Mouse (Mus musculus): Measurements from ENCODE around the gene Bax. TPM values are rescaled to one million over a fixed set of nuclear protein-coding genes. Genes with fewer than 3 reads are reported as not detected.

Gene Bax
- total RNA-seq, 2 experiments from 2014 or later = 24.6 to 37.4 TPM

DNA sequence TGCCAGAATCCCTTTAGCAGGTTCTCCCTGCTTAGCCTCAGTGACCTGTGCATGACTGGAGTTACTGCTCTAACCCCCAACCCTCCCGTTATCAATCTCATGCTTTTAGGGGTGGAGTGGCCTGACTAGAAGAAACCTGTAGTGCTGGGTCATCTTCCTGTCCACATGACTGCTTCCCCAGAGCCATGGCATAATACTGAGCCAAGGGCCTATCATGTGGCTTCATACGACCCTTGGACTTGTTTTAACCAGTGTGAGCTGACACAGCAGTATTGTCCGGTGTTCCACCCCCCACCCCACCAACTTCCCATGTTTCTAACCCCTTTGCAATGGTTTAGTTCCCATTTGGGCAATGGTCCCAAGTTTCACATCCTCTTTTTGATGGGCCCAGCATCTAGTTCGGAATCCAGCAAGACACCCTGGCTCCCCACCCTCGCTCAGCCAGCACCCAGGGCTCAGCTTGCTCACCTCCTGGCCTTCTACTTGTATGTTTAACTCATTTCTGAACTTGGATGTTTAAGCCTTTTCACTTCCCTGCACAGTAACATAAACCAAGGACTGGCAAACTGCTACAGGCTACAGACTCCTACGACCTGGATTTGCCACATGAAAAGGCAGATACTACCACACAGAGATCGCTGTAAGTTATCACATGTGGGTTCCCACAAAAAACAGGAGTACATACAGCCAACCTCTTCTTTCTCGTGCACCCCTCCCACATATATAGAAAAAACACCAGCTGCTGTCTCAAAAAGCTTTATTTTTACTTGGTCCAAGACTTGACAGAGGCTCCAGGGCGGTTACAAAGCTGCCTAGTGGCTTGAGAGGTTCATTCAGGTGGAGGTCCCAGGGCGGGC is 9.3 kb downstream of the Bax start:
- peak; percentile 50 for ATAC-seq (ENCODE audit: poor library complexity, severe bottlenecking)

DNA sequence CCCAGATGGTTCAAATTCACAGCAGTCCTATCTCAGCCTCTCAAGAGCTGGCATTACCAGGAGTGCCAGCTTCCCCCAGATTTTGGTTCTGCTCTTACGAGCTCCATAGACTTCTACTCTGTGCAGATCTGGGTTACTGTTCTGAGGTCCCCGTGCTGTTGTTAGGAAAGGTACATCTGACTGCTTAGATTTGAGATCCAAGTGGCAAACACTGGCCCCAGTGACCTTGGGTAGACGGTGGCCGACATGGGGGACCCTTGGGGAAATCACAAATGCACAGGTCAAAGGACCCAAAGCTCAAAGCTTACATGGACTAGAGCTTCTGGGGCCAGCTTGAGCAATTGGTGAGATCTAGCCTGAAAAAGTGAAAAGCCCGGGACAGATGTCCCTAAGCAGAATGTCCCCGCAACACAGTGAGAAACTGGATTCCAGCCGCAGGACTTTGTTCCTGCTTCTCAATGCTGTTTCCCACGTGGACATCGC is 9.9 kb downstream of the Bax start:
- ATAC-seq (ENCODE audit: poor library complexity, severe bottlenecking) = no peak

DNA sequence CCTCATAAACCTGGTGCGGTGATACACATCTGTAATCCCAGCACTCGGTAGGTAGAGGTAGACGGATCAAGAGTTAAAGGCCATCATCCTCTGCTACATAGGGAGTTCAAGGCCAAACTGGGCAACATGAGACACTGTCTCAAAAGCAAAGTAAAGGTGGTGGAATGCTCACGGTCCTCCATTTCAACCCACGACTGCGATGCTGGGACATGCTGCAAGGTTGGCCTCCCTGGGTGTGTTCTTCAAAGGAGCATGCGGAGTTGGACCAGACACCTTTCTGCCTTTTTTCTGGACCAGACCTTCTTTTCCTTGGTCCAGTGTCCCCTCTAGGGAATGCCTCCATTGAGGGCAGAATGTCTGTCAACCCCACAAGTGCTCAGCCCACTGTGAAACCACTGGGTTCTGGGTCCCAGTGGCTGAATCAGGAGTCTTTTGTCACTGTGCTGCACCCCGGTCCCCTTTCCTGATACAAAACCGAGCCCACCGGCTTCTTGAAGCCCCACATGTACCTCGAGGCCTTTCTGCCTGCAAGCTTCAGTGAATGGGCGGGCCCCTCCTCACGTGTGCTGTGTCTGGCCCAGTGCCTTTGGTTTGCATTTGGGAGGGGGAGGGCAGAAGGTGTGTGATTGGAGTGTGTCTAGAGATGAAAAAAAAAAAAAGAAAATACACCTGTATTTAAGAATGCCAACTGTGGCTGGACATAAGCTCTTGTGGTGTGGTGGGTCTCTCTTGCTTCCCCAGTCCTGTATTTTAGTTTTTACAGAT is 10.6 kb downstream of the Bax start:
- ATAC-seq (ENCODE audit: poor library complexity, severe bottlenecking) = no peak

DNA sequence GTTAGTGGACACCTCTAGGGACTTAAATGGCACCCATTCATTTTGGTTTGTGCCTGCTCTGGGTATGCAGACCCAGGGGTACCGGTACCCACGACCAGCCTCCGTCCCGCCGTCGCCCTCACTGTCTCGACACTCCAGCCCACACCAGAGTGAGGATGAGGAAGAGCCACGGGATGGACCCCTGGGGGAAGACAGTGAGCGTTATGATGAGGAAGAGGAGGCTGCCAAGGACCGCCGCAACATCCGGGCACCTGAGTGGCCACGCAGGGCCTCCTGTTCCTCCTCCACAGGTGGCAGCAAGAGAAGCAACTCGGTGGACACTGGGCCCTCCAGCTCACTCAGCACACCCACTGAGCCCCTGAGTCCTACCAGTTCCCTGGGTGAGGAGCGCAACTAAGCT is 11.7 kb downstream of the Bax start:
- ATAC-seq (ENCODE audit: poor library complexity, severe bottlenecking) = no peak

DNA sequence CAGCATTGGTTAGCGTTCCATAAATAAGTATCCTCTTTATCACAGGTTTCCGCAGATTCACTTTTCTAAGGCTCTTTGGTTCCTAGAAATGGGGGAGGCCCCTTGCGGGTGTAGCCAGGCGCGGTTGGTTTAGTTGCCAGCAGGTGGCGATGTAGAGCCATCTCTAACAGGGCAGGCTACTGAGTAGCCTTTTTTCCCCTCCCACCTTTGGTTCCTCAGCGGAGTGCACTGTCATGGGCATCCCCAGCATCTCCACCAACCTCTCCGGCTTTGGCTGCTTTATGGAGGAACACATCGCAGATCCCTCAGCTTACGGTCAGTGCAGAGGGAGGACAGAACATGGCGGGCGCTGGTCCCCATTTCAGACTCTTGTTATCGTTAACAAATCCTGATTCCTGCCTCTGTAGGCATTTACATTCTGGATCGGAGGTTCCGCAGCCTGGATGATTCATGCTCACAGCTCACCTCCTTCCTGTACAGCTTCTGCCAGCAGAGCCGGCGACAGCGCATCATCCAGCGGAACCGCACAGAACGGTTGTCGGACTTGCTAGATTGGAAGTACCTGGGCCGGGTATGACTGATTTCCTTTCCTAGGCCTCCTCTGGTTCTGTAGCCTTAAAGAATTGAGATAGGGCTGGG is 15.2 kb downstream of the Bax start:
- peak; percentile 98 for ATAC-seq (ENCODE audit: poor library complexity, severe bottlenecking)

DNA sequence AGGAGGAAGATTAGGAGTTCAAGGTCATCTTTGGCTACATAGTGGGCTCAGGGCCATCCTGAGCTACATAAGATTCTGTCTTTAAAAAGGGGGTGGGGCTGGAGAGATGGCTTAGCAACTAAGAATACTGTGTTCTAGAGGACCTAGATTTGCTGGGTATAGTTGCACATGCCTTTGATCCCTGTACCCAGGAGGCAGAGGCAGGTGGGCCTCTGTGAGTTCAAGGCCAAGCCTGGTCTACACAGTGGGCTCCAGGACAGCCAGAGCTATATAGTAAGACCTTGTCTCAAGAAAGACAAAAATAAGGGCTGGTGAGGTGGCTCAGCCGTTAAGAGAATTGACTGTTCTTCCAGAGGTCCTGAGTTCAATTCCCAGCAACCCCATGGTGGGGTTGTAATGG is 16.7 kb downstream of the Bax start:
- no peak for ATAC-seq (ENCODE audit: poor library complexity, severe bottlenecking)

DNA sequence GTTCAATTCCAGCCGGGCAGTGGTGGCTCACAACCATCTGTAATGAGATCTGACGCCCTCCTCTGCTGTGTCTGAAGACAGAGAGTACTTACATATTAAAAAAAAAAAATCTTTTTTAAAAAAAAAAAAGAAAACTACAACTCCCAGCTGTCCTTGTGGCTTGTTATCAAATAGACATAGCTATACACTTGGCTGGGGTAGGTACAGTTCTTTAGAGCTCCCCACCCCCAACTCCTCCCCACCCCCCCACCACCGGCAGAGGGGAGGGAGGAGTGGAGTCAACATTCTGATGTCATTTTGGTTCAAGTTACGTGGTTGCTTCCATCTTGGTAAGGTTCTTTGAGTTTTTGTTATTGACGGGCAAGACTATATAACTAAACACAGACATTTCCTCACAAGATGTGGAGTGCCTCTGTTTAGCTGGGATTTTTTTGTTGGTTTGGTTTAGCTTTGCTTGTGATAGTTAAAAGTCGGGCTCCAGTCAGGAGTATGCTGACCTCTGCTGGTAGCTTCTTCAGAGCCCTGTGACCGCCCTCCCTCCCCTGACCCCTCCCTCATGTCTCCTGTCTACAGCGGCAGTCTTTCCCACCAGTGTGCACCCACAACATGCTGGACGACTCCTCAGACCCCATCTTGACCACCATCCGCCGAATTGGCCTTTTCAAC is 19.2 kb downstream of the Bax start:
- peak; percentile 45 for ATAC-seq (ENCODE audit: poor library complexity, severe bottlenecking)

DNA sequence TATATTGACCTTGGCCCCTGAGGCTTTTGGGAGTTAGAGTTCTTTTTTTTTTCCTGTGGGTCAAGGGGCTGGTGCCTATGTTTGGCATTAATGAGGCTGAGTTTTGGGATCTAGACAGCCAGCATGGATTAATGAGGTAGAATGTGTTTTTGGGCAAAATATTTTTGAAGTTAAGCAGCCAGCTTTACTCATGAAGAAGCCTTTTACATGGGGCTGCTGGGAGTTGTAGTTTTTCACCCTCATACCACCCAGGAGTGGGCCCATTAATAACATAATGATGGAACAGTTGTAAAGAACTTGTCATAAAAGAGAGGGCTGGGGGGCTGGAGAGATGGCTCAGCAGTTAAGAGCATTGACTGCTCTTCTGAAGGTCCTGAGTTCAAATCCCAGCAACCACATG is 20.1 kb downstream of the Bax start:
- ATAC-seq (ENCODE audit: poor library complexity, severe bottlenecking) = no peak

DNA sequence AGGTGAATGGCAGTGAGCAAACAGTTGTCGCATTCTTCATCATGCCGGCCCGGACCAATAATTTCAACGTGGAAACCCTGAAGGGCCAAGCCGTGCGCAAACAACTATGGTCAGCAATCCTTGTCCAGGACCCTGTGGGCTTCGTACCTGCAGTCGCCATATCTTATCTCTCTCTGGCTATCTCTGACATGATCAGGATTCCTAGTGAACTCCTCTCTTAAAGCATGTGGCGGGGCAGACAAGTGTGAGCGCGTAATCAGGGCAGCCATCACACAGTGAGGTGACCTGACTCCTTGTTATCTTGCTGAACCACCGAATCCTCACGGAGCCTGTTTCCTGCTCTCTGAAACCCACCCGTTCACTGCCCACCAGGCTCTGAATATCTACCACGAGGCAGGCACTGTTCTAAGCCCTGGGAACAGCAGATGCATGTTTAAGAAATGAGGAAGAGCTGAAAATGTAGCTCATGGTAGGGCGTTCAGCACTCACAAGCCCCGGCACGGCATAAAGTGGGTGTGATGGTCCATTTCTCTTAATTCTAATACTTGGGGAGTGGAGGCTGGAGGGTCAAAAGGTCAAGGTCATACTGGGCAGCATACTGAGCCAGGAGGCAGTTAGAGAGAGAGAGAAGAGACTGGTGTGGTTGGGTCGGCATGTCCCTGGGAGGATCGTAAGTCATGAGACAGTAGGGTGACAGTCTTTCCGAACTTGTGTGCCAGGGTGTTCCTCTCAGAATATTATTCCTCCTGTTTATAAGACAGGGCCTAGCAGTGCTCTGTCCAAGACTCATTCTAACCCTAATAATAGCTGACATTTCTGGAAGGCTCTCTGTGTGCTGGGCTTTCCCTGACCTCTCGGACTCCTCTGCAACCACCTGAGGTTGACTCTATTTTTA is 22.9 kb downstream of the Bax start:
- ATAC-seq (ENCODE audit: poor library complexity, severe bottlenecking) = no peak

DNA sequence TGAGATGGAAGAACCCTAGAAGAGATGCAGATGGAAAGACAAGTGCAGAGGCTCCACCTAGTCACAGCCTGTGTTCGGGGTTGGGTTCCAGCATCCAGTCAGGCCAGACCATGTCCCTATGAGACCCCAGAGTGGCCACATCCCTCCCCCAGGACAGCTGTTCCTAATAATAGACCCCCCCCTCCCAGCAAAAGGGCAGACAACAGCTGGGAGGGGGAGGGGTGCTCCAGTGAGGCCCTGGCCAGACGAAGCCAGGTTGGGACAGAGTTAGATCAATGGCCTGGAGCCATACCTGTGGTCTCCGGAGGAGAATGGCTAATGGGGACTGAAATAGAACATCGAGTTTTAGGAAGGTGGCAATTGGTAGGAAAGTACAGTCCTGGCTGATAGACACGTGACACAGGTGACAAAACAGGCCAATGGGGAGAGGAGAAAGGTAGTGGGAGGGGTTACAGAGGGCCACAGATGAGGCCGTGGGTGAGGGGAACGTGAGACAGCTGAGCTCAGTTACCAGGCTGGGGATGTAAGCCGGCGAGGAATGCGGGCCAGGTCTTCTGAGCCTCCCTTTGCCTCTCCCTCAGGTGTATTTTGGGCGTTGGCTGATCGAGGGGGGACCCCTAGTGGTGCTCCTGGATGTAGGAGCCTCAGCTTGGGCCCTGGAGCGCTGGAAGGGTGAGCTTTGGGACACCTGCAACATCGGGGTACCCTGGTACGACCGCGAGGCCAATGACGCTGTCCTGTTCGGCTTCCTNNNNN is 29.0 kb downstream of the Bax start, which contains the start of gene Ruvbl2:
Ruvbl2 (minus strand) TSS at position 576 of the 756 bp plus-strand sequence.
- no peak for ATAC-seq (ENCODE audit: poor library complexity, severe bottlenecking)

DNA sequence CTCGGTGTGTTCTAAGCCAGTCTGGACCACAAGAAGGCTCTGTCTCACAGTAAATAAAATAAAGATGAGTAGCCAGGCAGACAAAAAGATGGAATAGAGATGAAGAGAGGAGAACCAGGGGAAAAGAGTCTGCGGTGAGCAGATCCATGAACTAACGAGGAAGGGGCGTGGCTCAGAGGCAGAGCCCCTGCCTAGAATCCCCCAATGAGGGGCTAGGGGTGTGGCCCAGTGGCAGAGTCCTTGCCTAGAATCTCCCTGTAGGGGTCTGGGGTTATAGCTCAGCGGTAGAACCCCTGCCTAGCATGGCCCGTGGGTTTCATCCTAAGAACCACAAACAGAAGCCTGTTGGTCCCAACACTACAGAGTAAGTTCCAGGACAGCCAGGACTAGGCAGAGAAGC is 29.7 kb downstream of the Bax start:
- no peak for ATAC-seq (ENCODE audit: poor library complexity, severe bottlenecking)

DNA sequence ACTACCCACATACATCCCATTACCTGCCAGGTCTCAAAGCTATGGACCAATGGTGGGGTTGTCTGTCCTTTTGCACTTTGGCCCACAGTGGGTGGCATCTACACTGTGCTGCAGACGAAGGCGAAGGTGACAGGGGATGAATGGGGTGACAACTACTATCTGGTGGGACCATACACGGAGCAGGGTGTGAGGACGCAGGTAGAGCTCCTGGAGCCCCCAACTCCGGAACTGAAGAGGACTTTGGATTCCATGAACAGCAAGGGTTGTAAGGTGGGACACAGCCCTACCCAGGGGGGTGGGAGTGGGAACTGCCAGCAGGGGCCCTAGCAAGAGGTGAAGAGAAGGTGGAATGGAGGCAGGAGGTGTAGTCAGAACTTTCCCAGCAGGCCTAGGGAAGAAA is 30.3 kb downstream of the Bax start:
- no peak for ATAC-seq (ENCODE audit: poor library complexity, severe bottlenecking)

DNA sequence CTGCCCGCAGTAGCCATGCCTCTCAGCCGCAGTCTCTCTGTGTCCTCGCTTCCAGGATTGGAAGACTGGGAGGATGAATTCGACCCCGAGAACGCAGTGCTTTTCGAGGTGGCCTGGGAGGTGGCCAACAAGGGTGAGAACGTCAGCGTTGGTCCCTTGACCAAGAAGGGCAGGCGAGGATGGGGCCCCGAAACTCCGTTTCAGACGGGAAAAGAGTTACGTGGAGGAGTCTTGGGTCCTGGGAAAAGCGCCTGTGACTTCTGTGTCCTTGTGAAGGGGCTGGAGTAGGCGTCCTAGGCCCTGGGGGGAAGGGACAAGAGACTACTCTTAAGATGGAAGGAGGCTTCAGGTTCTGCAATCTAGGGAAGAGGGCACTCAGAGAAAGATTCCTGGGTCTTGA is 31.7 kb downstream of the Bax start:
- ATAC-seq (ENCODE audit: poor library complexity, severe bottlenecking) = no peak

DNA sequence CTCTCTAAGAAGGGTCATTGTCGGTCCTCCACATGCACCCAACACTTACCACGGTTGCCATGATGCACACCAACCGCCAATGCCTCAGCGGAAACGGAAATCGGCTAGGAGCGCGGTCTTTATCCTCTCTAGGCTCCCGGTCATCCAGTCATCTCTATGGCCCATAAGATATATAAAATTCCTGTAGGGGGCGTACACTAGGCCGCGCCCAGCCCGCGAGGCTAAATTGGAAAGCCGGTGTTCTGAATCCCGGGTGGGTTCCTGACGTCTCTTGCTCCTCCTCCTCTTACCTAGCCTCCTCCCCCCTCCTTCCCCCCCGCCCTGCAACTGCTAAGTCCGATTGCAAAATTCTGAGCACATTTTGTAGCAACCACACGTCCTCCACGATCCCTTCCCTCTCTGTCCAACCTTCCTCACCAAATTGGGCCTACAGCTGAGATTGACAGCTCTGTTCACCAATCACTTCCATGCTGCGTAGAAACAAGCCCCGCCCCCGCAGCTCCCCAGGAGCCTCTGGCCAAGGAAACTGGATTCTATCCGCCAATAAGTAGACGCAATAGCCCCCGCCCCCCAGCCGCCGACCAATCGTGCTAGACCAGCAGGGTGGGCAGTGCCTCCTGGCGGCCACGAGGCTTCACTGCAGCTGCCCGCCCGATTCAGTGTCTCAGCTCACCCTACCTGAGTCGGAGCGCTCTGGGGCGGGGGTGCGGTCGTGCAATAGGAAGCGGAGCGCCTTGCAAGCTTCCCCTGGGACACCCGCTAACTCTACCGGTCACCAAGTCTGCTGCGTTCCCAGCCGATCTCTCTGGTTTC is 32.3 kb downstream of the Bax start, which contains the start of gene Gys1:
Gys1 (plus strand) TSS at position 642 of the 813 bp plus-strand sequence.
- ATAC-seq (ENCODE audit: poor library complexity, severe bottlenecking) = peak; percentile 93

DNA sequence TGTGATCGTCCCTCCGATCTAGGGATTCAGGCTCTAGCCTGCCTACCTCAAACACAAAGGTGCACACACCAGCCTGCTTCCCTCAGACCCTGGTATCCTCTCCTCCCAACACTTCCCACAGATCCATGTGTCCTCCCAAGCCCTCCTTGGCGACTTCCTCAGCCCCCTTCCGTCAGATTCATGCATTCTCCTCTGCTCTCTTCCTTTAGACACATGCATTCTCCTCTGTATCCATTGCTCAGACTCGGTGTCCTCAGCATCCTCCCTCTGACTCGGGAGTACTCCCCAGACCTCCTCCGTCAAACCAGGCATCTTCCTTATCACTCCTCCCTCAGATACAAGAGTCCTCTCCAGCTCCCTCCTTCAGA is 32.9 kb downstream of the Bax start:
- ATAC-seq (ENCODE audit: poor library complexity, severe bottlenecking) = no peak

DNA sequence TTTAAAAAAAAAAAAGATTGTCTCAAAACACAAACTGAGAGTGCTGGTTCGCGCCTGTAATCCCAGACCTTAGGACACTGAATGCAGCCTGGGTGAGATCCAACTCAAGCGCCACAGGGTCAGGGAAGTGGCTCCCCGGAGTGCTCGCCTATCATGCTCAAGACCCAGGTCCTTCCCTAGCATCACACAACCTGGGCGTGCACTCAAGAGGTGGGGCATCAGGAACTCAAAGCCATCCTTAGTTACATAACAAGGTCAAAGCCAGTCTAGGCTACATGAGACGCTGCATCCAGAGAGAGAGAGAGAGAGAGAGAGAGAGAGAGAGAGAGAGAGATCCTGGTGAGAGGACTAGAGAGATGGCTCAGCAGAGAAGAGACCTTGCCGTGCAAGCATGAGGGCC is 40.1 kb downstream of the Bax start:
- ATAC-seq (ENCODE audit: poor library complexity, severe bottlenecking) = no peak

DNA sequence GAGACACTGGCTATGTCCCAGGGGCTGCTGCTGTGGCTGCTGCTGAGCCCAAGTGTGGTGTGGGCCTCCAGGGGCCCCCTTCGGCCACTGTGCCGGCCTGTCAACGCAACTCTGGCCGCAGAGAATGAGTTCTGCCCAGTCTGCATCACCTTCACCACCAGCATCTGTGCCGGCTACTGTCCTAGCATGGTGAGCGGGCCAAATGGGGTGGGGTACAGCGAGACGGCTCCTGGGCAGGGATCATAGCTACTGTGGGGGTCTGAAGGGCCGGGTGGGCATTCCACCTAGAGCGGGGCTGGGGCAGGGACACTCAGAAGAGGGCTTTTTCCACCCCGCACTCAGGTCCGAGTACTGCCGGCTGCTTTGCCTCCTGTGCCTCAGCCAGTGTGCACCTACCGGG is 45.5 kb downstream of the Bax start:
- ATAC-seq (ENCODE audit: poor library complexity, severe bottlenecking) = no peak

DNA sequence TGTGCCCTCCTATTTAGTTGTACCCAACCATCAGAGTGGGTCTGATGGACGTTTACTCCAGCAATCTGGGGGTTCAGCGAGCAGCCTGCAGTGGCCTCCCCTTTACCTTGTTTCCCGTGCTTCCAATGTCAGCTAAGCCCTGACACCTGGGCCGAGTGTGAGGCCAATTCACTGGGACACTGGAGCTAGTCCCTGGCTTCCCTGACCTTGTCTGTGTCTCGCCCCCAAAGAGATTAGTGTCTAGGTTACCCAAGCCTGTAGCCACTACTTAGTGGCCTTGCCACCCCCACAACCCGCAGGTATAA is 46.1 kb downstream of the Bax start, which contains the start of gene Lhb:
Lhb (plus strand) TSS at position 206 of the 305 bp plus-strand sequence.
- no peak for ATAC-seq (ENCODE audit: poor library complexity, severe bottlenecking)
